Mouse (Mus musculus): Measurements from ENCODE around the gene Ttll1.
"Not testable (repeated sequence)": the region's sequence is repeated elsewhere in the genome, so short reads cannot be mapped to it uniquely, and the experiment has no call there.

Ttll1 gene

GRCm38 (mm10) chr15:83523638-83524332 is 13.1 kb upstream of the Ttll1 start:
- DNase-seq: no peak

GRCm38 (mm10) chr15:83523196-83523595 is 12.5 kb upstream of the Ttll1 start:
- no peak for DNase-seq

GRCm38 (mm10) chr15:83520861-83521382 is 10.2 kb upstream of the Ttll1 start:
- no peak for DNase-seq

- peak; percentile 53 for DNase-seq
Measured at GRCm38 (mm10) chr15:83518215-83519048, 7.7 kb upstream of the Ttll1 start.

- DNase-seq: peak; percentile 42
Measured at GRCm38 (mm10) chr15:83515018-83515417, 4.3 kb upstream of the Ttll1 start.

DNA sequence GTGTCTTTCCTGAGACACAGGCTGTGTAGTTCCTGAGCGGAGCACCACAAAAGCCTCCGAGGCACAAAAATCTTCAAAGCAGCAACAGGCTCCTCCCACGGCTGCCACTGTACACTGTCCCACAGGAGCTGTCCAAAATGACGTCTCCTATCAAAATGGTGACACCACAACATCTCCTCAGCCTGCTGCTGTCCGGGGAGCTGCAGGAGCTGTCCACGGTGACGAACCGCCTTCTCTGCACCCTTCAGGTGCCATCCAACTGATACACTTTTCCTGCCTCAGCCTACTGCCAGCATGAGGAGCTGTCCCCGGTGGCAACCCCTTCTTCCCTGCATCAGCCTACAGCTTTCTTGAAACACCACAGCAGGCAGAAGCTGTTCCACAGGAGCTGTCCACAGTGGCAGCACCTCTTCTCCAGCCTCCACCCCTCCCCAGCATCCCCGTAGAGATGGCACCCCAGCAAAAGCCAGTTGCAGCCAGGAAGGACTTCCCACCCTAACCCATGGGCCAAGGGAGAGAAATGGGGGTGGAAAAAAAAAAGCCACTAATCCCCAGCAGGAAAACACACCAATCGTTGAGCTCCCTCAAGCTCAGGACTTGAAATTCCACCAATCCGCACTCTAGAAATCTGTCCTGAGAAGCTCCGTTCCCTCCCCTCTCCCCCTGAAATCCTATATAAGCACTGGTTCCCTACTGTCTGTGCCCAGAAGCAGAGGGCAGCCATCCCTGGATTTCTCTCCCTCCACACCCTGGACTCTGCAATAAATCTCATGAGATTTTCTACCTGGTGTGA is 2.0 kb upstream of the Ttll1 start:
- no peak for DNase-seq

DNA sequence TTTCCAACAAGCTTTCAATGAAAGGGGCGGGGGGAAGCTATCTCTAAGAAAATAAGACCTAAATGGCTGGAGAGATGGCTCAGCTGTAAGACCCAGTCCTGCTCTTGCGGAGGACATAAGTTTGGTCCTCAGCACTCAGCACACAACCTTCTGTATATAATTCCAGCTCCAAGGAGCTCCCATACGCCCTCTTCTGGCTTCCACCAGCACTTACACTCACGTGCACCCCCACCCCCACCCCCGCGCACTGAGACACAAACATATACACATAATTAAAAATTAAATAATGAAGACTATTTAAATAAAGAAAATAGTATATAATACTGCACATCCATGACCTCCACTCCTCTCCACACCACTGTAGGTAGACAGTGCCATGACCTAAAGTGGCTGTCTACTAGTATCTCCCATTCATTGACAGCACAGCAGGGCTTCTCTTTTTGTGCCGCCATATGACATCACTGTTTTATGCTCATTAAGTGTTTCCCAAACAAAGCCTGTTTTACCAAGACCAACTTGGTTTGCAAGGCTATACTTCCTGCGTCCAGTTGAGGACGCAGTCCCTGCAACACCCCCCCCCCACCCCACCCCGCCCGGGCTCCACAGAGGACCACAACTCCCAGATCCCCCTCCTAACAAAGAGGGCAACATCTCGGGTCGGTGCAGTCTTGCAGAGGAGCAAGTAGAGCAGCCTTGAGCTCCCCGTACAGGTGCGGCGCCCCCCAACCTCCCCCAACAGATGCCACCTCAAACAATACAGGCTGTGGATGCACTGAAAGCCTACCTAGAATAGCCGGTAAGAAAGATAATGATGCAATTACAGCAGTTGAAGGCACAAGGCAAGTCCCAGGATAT is 516 bp downstream of the Ttll1 start:
- DNase-seq: no peak

- DNase-seq: not testable (repeated sequence)
Measured at GRCm38 (mm10) chr15:83501483-83501882, 9.2 kb downstream of the Ttll1 start.

DNA sequence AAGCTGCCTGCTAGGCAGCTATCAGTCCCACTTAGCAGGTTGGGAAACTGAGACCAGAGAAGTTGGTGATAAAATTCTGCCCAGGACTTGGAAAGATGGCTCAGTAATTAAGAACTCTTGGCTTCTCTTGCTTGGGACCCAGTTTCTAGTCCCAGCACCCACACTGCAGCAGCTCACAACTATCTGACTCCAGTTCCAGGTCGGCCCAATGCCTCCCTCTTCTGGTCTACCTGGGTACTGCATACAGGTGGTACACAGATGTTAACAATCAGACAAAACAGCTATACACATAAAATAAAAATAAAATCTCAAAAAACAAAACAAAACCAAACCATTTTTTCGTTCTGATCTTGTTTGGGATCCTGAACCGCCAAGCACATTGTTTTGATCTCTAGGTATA is 10.3 kb downstream of the Ttll1 start:
- no peak for DNase-seq

- DNase-seq: no peak
Measured at GRCm38 (mm10) chr15:83499211-83499755, 11.4 kb downstream of the Ttll1 start.

DNA sequence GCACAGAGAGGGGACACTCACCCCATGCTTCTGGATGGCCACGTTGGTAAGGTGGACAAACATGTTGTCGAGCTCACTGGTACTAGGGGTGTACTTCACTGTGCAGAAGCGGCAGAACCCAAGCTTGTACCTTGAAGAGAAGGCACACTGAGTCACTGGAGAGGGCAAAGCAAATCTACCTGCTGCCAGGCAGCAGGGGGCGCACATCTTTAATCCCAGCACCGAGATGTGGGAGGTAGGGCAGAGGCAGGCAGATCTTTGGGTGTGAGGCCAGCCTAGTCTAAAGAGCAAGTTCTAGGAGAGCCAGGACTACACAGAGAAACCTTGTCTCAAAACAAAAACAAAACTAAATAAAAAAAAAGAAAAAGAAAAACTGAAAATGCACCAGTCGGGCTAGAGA is 13.4 kb downstream of the Ttll1 start:
- no peak for DNase-seq

DNA sequence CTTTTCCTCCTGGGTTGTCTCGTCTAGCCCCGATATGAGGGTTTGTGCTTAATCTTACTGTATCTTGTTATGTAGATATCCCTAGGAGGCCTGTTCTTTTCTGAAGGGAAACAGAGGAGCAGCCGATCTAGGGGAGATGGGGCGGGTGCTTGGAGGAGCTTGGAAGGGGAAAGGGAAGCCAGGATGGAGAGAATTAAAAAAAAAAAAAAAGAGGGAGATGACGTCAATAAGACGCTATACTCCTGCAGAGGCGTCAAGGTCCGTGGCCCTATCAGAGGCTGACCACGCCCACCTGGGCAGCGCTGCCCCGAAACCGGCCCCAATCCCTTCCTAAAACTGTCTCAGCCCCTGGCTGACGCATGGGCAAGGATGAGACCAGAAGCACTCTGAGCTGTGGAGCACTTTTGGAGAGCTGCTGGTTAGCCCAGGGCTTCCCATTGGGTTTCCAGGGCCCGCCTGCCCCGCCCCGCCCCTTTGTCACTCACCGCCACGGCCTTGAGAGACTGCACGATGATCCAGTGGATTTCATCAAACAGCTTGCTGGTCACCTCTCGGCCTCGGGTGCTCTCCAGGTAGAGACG is 14.8 kb downstream of the Ttll1 start:
- DNase-seq: no peak

- no peak for DNase-seq
Measured at GRCm38 (mm10) chr15:83495195-83495594, 15.5 kb downstream of the Ttll1 start.

GRCm38 (mm10) chr15:83494572-83494920 is 16.1 kb downstream of the Ttll1 start:
- DNase-seq: no peak

GRCm38 (mm10) chr15:83493856-83494571 is 16.7 kb downstream of the Ttll1 start:
- DNase-seq: no peak

DNA sequence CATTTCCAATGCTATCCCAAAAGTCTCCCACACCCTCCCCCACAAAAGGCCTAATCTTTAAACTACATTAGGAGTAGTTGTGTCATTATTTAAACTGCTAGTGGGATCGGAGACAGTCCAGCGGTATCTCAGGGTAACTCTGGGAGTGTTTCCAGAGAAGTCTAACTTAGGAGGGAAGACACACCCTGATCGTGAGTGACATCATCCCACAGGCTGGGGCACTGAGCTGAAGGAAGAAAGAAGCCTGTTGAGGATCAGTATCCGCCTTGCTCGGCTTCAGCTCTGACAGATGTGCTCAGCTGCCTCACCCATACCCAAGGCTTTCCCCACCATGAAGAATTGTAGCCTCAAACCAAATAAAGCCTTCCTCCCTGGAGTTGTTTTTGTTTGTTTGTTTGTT is 18.8 kb downstream of the Ttll1 start:
- no peak for DNase-seq

DNA sequence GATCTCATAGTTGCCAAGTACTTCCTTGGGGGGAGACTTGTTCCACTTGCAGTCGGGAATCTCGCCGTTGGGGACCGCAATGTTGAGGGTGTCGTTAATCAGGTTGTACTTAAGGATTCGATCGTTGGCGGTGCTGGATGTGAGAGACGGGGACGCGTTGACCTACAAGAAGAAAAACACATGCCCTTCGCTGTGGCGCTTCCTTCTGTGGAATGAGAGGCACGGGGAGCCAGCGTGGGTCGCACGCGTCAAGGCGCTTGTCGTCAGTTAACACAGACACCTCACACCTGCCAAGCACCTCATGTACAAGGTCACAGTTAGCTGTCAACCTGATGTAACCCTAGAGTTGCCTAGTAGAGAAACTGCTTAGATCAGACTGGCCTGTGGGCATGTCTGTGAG is 21.2 kb downstream of the Ttll1 start:
- DNase-seq: no peak

DNA sequence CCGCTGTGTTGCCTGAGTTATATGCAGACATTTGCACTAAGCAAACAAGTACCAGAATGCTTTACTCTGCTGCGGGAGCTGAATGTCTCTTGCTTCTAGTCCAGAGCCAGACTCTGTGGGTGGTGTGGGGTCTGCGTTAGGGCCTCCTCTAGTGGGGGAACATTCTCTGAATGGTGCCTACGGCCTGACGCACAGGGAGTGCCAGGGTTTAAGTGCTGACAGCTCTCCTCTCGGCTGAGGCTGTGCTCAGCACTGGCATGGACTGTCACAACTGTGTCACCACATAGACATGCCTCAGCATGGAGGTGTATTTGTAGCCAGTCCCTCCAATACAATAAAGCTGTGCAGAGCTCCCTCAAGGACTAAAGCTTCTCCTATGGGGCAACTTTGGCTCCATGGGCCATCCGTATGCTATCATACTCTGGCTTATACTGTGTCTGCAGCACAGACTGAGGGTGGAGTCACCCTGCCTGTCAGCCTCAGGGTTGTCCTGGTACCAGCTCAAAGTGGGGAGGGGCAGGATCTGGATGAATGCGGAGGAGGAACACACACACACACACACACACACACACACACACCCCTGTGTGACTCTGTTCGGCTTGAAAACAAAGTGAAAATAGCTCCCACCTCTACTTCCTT is 23.1 kb downstream of the Ttll1 start:
- no peak for DNase-seq

GRCm38 (mm10) chr15:83484311-83484710 is 26.4 kb downstream of the Ttll1 start:
- no peak for DNase-seq

DNA sequence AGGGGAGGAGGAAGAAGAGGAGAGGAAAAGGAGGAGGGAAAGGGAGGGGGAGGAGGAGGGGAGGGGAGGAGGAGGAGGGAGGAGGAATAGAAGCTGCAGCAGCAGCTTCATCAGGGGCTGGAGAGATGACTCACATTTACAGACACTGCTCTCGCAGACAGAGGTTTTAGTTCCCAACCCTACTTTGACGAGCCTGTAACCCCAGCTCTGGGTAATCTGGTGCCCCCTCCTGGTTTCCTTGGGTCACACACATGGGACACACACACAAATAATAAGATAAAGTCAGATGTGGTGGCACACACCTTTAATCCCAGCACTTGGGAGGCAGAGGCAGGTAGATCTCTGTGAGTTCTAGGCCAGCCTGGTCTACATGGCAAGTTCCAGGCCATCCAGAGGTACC is 27.2 kb downstream of the Ttll1 start:
- DNase-seq: no peak

Measured in right cerebral cortex, postnatal 4 days (tissue).